Mouse (Mus musculus) adrenal gland, adult 8-10 months (tissue): ENCODE results near the gene Fam98a. TPM values are rescaled to one million over a fixed set of nuclear protein-coding genes. Genes with fewer than 3 reads are reported as not detected.

Experiments used
- DNase-seq: peaks from one replicate; pipeline ENCODE4 v3.0.0; 2022
- total RNA-seq, 4 experiments: library from RNA; stranded (reverse); gene quantifications; 2 replicates each; pipeline ENCODE4 v1.2.4; 2022

Gene Fam98a
- 10 to 100 TPM; 27.8 to 37.4 (median 35.5) TPM for total RNA-seq

GRCm38 (mm10) chr17:75551512-75552400 lies at the start of gene Fam98a:
Gene Fam98a (minus strand): TSS chr17:75551946.
- peak; percentile 97 for DNase-seq

- DNase-seq = no peak
Measured at GRCm38 (mm10) chr17:75598652-75599051, 46.9 kb upstream of the Fam98a start.

DNA sequence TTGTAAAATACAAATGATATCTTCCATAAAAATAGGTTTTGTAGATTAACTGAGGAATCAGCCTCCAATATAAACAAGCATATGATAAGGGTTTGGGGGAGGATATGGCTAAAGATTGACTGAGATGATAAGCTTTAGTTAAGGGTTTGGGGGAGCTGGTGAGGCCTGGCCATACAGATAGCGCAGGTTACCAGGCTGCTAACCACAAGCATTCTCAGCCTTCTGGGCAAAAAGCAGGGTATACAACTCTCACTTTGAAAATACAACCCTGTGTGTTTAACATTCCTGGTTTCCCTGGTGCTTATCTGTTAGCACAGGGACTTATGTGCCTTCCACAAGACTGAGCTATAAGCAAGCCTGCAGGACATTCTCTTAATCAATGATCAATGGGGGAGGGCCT lies 31.0 kb upstream of the Fam98a start:
- DNase-seq = no peak

DNA sequence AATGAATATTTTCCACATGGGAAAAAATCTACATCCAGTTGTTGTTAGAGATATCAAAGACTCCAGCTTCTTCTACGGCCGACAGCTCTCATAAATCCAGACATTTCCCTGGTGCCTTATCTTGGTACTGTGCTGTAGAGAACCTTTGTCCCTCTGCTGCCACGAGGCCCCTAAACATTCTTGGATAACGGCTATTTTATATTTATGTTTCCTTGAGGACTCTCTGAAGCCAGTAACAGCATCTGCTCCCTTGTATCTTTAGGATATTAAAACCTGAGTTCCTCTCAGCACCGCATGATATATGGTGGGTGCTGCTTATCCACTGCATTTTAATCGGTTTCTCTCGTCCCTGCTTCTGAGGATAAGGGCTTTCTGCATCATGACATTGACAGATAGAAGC lies 23.9 kb upstream of the Fam98a start:
- DNase-seq = no peak

DNA sequence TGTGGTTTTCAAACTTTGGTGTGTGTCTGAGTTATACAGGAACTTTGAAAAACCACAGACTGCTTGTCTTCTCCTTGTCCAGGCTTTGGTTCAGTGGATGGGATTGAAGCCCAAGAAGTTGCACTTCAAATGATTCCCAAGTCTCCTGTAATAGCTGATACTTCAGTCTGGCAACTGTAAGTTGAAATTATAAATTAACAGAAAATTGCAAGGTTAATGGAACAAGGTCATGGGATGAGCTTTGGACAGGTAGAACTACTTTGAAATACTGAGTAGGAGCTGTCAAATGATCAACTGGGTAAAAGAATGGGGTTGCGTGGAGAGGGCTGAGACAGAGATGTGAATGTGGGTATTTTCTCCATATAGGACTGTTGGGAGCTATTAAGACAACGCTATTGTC lies 6.3 kb upstream of the Fam98a start:
- DNase-seq = no peak

- DNase-seq = no peak
Measured at GRCm38 (mm10) chr17:75557031-75557430, 5.3 kb upstream of the Fam98a start.

DNA sequence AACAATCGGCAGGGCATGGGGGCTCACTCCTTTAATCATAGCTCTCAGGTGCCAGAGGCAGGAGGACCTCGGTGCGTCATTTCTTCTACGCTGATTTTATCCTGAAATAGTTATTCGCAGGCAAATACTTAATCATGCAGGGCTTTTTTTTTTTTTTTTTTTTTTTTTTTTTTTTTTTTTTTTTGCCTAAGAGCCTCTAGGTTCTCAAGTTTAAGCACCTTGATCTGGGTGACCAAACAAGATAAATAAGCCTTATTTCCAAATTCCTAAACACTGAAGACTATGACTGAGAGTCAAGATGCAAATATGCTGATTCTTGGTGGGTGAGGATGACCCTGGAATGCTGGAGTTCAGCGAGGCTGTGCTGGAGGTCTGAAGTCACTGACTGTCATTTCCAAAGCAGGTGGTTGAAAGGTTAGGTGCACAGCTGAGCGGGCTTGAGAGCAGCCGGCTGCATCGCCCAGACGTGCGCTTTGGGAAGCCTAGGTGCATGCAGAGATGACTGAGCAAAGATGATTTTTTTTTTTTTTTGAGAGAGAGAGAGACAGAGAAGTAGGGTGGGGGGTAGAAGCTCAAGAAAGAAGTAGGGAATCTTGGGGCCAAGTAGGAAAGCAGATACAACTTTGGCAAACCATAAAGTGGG lies 854 bp downstream of the Fam98a start:
- no peak for DNase-seq

- DNase-seq = no peak
Measured at GRCm38 (mm10) chr17:75544262-75544661, 7.5 kb downstream of the Fam98a start.

- DNase-seq = no peak
Measured at GRCm38 (mm10) chr17:75543434-75543833, 8.3 kb downstream of the Fam98a start.

DNA sequence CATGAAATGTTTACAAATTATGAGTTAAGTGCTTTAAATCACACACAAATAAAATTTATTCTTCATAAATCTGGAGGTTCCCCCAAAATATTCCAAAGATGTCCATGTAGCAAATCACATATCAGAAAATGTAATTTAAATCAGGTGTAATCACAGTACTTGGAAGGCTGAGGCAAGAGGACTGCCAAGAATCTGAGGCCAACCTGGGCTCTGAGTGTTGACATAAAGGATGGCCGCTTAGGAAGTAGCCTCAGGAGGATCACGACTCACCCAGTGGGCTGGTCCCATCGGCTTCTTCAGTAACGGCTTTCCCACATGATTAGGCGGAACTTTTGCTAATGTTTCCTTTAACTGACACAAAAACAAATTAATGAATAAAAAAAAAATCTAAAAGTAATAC lies 11.9 kb downstream of the Fam98a start:
- DNase-seq = no peak

GRCm38 (mm10) chr17:75539130-75539529 lies 12.6 kb downstream of the Fam98a start:
- DNase-seq = no peak

DNA sequence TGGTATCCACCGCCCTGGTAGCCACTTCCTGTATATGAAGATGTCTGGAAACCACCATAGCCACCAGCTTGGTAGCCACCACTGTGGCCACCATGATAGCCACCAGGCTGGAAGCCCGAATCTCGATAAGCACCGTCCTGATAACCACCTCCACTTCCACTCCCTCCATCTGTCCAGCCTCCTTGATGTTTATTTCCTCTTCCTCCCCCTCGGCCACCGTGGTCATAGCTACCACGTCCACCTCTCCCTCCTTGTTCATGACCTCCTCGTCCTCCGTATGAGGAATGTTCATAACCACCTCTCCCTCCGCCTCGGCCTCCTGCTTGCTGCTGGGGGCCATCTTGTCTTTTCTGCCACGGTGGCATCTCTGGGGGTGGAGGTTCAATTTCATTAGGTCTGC lies 13.3 kb downstream of the Fam98a start:
- DNase-seq = no peak

GRCm38 (mm10) chr17:75537050-75537445 lies 14.7 kb downstream of the Fam98a start:
- no peak for DNase-seq

DNA sequence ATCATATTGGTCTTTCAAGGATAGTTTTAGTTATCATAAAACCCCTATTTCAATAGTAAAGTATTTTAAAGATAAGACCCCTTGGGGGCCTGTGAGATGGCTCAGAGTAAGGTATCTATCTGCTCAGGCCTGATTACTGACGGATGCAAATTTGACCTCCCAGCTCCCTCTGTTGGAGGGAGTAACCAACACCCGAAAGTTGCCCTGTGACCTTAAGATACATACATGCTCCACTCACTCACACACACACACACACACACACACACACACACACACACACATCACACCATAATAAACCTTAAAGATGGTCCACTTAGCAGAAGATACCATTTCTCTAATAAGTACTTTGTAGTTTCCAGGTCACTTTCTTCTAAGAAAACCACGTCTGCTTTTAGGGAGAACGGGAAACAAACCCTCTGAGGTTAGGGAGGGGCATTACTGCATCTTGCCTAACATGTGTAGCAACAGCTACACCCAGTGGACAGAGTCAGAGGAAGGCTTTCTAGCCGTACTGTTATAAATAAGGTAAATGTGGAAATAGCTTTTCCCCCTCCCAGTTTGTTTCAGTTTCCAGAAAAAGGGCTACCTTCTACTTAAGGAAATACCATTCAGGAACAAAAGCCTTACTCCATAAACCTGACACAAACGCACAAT lies 15.2 kb downstream of the Fam98a start:
- no peak for DNase-seq

GRCm38 (mm10) chr17:75535612-75536011 lies 16.1 kb downstream of the Fam98a start:
- no peak for DNase-seq

DNA sequence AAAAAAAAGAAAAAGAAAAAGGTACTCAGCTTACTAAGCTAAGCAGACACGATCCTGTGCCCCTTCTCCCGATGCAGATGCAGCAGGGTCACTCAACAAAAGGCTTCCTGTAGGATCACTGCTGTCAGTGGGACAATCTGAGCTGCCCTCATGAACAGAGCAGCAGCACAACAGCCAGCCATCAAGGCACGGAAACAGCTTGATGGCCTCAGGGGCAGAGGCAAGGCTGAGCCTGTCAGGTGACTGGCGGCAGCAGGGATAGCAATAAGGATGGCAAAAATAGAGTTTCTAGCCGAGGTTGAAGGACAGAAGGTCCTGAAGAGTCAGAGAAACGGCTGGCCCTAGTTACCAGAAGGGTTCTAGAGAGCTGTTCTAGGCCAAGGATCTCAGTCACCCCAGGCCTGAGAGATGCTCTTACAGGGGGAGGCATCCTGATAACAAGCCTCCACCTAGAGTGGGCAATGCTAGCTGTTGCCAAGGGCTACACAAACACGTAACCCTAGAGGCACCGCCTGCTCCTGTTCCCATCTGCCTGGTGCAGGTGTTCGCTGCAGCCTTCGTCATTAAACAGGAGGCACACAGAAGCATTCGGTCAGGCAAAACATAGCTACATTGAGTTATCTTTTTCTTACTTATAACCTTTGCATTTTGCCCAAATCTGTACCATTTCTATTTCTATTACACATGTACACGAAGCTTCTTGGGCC lies 17.3 kb downstream of the Fam98a start:
- DNase-seq = no peak

DNA sequence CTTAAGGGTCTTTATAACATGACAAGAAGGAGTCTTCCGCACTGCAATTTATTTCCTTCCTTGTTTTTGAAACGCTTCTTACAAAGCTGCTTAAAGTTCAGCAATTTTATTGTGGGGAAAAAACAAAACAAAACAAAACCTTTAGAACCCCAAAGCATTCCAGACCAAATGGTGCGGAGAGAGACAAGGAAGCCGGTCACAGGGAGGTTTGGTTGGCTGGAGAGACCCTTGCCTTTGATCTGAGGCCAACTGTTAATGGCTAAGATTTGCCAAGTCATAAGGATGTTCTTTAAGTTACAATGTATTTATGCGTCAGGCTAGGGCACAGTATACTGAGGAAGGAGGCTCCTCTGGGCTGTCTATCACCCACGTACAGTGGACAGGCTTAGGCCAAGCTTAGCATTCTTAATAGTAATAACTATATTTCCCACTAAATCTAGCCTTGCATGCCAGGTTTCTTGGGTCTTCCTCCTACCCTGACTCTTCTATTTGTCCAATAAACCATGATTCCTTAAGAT lies 19.2 kb downstream of the Fam98a start:
- no peak for DNase-seq

- DNase-seq = no peak
Measured at GRCm38 (mm10) chr17:75529222-75529935, 22.4 kb downstream of the Fam98a start.

DNA sequence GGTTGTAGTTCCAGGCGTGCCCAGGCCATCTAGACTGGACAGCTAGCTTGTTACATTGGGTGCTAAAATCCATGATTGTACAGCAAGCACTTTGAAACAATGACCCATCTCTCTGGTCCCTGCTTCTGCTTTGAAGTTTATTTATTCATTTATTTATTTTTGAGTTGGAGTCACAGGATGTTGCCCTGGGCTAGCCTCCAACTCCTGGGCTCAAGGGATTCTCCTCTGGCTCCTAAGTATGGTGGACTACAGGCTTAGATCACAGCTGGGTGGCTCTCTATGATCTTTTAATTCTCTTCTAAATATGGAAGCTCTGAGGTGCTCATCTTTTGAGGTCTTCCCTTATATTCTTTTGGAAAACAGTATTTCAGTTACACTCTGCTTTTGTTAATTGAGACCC lies 25.3 kb downstream of the Fam98a start:
- no peak for DNase-seq

GRCm38 (mm10) chr17:75523812-75524211 lies 27.9 kb downstream of the Fam98a start:
- no peak for DNase-seq

DNA sequence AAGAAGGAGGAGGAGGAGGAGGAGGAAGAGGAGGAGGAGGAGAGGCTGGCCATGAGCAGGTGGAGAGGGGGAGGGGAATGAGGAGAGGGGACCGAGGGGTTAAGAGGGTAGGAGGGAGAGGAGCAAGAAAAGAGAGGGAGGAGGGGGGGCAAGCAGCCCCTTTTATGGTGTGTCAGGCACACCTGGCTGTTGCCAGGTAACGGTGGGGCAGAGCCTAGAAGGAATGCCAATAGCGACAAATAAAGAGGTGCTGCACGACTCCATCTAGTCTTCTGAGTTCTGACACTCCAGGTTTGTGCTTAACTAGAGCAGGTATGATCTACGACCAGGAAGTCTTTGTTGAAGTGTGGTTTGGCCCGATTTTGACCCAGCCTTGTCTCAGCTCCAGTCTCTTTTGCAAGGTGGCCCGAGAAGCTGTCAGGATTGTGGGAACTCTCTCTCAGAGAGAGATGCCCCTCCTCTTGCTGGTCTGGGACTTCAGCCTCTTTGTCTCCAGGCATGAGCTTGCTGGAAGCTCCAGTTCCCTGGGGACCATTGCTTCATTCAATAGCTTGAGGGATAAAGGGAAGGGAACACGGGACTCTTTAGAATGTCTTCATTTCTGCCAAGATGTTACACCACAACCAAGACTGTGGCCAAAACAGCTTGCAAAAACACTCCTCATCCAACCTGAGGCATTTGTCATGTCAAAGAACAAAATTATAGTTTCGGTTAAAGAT lies 29.2 kb downstream of the Fam98a start:
- no peak for DNase-seq
